Mouse (Mus musculus): ENCODE results near the gene Tmem243. TPM values are rescaled to one million over a fixed set of nuclear protein-coding genes. Genes with fewer than 3 reads are reported as not detected.

Tmem243 gene
- polyA plus RNA-seq, 1 experiment from 2014 or later, result 12.1 TPM

Other genes starting within 250 kb of the Tmem243 start
- 0.51 and 0.76 TPM in 2 replicates for gene Abcb4, start 207.0 kb upstream of the Tmem243 start, polyA plus RNA-seq (2015; fragmentation: Nextera tagmentation; extraction: Ambion mirVana)
- gene Crot, start 103.3 kb upstream of the Tmem243 start, polyA plus RNA-seq (2015; fragmentation: Nextera tagmentation; extraction: Ambion mirVana), result 19.6 and 24.9 TPM in 2 replicates
- 75.0 and 78.8 TPM in 2 replicates for gene Dmtf1, start 61.1 kb downstream of the Tmem243 start, polyA plus RNA-seq (2015; fragmentation: Nextera tagmentation; extraction: Ambion mirVana)
- 10.4 and 13.4 TPM in 2 replicates for gene 9330182L06Rik, start 165.4 kb downstream of the Tmem243 start, polyA plus RNA-seq (2015; fragmentation: Nextera tagmentation; extraction: Ambion mirVana)

All from forebrain, embryonic 16.5 days (tissue).